Mouse (Mus musculus) heart, adult 2 months (tissue): ENCODE results near the gene Cotl1.

Experiments
- CTCF ChIP-seq: fragments of 200-600 bp; IDR thresholded peaks from 2 replicates; pipeline ENCODE4 v1.8.1; 2022; ENCODE audit warnings: antibody characterized with exemption, mild to moderate bottlenecking, moderate library complexity
- EP300 ChIP-seq: fragments of 200-500 bp; IDR thresholded peaks from 2 replicates; pipeline ENCODE4 v1.6.1; 2011; ENCODE audit warnings: low read depth, low read length, control low read depth; ENCODE audit not compliant: insufficient read depth
- POLR2A ChIP-seq: fragments of 200-500 bp; IDR thresholded peaks from 2 replicates; pipeline ENCODE4 v1.6.1; 2011; ENCODE audit warnings: mild to moderate bottlenecking, low read depth, low read length, control low read depth; ENCODE audit not compliant: insufficient read depth

GRCm38 (mm10) chr8:119857767-119858166, 17.4 kb upstream of the Cotl1 start:
- TF ChIP-seq EP300 (no peak), CTCF (no peak), POLR2A (no peak)
